Mouse (Mus musculus) ES-Bruce4 (cell line): ENCODE measurements around the gene Prss53. TPM values are rescaled to one million over a fixed set of nuclear protein-coding genes. Genes with fewer than 3 reads are reported as not detected.

Source experiments
- H3K27ac ChIP-seq: 2 replicates; pipeline ENCODE4 v1.5.1; 2012; ENCODE audit warnings: low read length, inconsistent platforms; ENCODE audit not compliant: insufficient read depth
- H3K27me3 ChIP-seq: 2 replicates; pipeline ENCODE4 v1.6.1; 2012; ENCODE audit warnings: mild to moderate bottlenecking, low read length, inconsistent platforms; ENCODE audit not compliant: control insufficient read depth, poor library complexity, insufficient read depth, severe bottlenecking
- H3K36me3 ChIP-seq: 2 replicates; pipeline ENCODE4 v1.6.1; 2012; ENCODE audit warnings: inconsistent platforms, mild to moderate bottlenecking, low read length, moderate library complexity; ENCODE audit not compliant: control insufficient read depth, poor library complexity, insufficient read depth, severe bottlenecking
- H3K4me1 ChIP-seq: one replicate; pipeline ENCODE4 v1.8.1; 2011; ENCODE audit warnings: low read length; ENCODE audit not compliant: control insufficient read depth, insufficient read depth
- H3K4me3 ChIP-seq: 2 replicates; pipeline ENCODE4 v1.5.1; 2011; ENCODE audit warnings: low read depth, mild to moderate bottlenecking, low read length
- H3K9ac ChIP-seq: 2 replicates; pipeline ENCODE4 v1.6.1; 2012; ENCODE audit warnings: low read depth, mild to moderate bottlenecking, inconsistent platforms; ENCODE audit not compliant: poor library complexity, severe bottlenecking
- H3K9me3 ChIP-seq: replicated peaks from 2 replicates; pipeline ENCODE4 v1.6.1; 2012; ENCODE audit warnings: mild to moderate bottlenecking, low read length, inconsistent platforms; ENCODE audit not compliant: control insufficient read depth, poor library complexity, insufficient read depth, severe bottlenecking
- CTCF ChIP-seq: IDR thresholded peaks from one replicate; pipeline ENCODE4 v1.8.1; 2011; ENCODE audit warnings: low read depth, low read length
- EP300 ChIP-seq: IDR thresholded peaks from 2 replicates; pipeline ENCODE4 v1.6.1; 2011; ENCODE audit warnings: low read depth, low read length; ENCODE audit not compliant: insufficient read depth
- POLR2A ChIP-seq: IDR thresholded peaks from one replicate; pipeline ENCODE4 v1.8.1; 2011; ENCODE audit warnings: low read length; ENCODE audit not compliant: insufficient read depth
- polyA plus RNA-seq: library from polyadenylated mRNA; stranded (reverse); fragments of >200 nt; gene quantifications from 2 replicates; pipeline ENCODE4 v1.2.4, GENCODE M21; 2011; ENCODE audit warnings: low read depth; ENCODE audit not compliant: missing spikeins, insufficient read depth, insufficient read length

Gene Prss53
- polyA plus RNA-seq, 1 experiment, result 0.46 TPM

GRCm38 (mm10) chr7:127908656-127909055 lies 17.9 kb upstream of the Prss53 start:
- H3K4me1 ChIP-seq, result no peaks in the 10 kb centered on the region
- H3K27ac ChIP-seq, result no peak overlapping the region
- H3K4me3 ChIP-seq, result no peak overlapping the region
- no peaks in the 10 kb centered on the region for H3K27me3 ChIP-seq
- H3K36me3 ChIP-seq, result peaks cover 35% of the 10 kb centered on the region
- TF ChIP-seq POLR2A (no peak), CTCF (no peak), EP300 (no peak)
- no peaks in the 10 kb centered on the region for H3K9me3 ChIP-seq
- no peak overlapping the region for H3K9ac ChIP-seq

- H3K4me1 ChIP-seq, result no peaks in the 10 kb centered on the region
- H3K4me3 ChIP-seq, result no peak overlapping the region
- no peak overlapping the region for H3K9ac ChIP-seq
- peaks cover 35% of the 10 kb centered on the region for H3K36me3 ChIP-seq
- TF ChIP-seq EP300 (no peak), POLR2A (no peak), CTCF (no peak)
- no peaks in the 10 kb centered on the region for H3K27me3 ChIP-seq
- H3K9me3 ChIP-seq, result no peaks in the 10 kb centered on the region
- H3K27ac ChIP-seq, result no peak overlapping the region
Measured at GRCm38 (mm10) chr7:127907939-127908338, 17.2 kb upstream of the Prss53 start.

- no peaks in the 10 kb centered on the region for H3K9me3 ChIP-seq
- peaks cover 30% of the 10 kb centered on the region for H3K36me3 ChIP-seq
- no peaks in the 10 kb centered on the region for H3K27me3 ChIP-seq
- H3K9ac ChIP-seq, result peak within 1 kb of the TSS; percentile 94
- H3K27ac ChIP-seq, result peak within 1 kb of the TSS; percentile 29
- H3K4me3 ChIP-seq, result peak within 1 kb of the TSS; percentile 84
- no peaks in the 10 kb centered on the region for H3K4me1 ChIP-seq
- peak; percentile 43 for TF ChIP-seq POLR2A
- no peak for TF ChIP-seq EP300
Measured at GRCm38 (mm10) chr7:127903971-127904796, 13.4 kb upstream of the Prss53 start, which contains the start of gene Bckdk. Gene Bckdk (plus strand): TSS chr7:127904082.

GRCm38 (mm10) chr7:127901772-127902171 lies 11.0 kb upstream of the Prss53 start:
- Histone ChIP-seq H3K9me3 (no peaks in the 10 kb centered on the region), H3K27ac (no peak overlapping the region), H3K36me3 (peaks cover 10% of the 10 kb centered on the region), H3K9ac (no peak overlapping the region), H3K4me3 (no peak overlapping the region), H3K4me1 (no peaks in the 10 kb centered on the region), H3K27me3 (no peaks in the 10 kb centered on the region)
- TF ChIP-seq POLR2A (no peak), EP300 (no peak), CTCF (no peak)

GRCm38 (mm10) chr7:127899997-127900396 lies 9.2 kb upstream of the Prss53 start:
- no peaks in the 10 kb centered on the region for H3K4me1 ChIP-seq
- no peak overlapping the region for H3K27ac ChIP-seq
- TF ChIP-seq CTCF (no peak), POLR2A (no peak), EP300 (no peak)
- no peaks in the 10 kb centered on the region for H3K36me3 ChIP-seq
- H3K9ac ChIP-seq, result no peak overlapping the region
- no peaks in the 10 kb centered on the region for H3K9me3 ChIP-seq
- no peaks in the 10 kb centered on the region for H3K27me3 ChIP-seq
- no peak overlapping the region for H3K4me3 ChIP-seq
